Mouse (Mus musculus) intestine, postnatal 0 days (tissue): ENCODE measurements at regions not wholly inside any gene's neighbourhood (a gene's known extent, or its start where the extent isn't known, plus 50 kb on each side); places are given as distances from the start of the nearest gene placed in this dataset.
A peak's percentile ranks its signal among the peaks of the same experiment; 100 is the strongest.

Experiments
- ATAC-seq: fragments of 200-750 bp; cut with Nextera tagmentation; 2 replicates; pipeline ENCODE4 v1.8.0; 2017; ENCODE audit warnings: mild to moderate bottlenecking, moderate TSS enrichment, moderate library complexity
- H3K27ac ChIP-seq: fragments of 300-500 bp; sonication (generic); 2 replicates; pipeline ENCODE4 v1.5.1; 2014; ENCODE audit warnings: mild to moderate bottlenecking, low read depth, low read length, moderate library complexity
- H3K27me3 ChIP-seq: fragments of 300-500 bp; sonication (generic); replicated peaks from 2 replicates; pipeline ENCODE4 v1.6.1; 2014; ENCODE audit warnings: low read length, mixed read lengths; ENCODE audit not compliant: control insufficient read depth, insufficient read depth
- H3K36me3 ChIP-seq: fragments of 300-500 bp; sonication (generic); 2 replicates; pipeline ENCODE4 v1.6.1; 2014; ENCODE audit warnings: mild to moderate bottlenecking, moderate library complexity; ENCODE audit not compliant: control insufficient read depth, insufficient read depth
- H3K4me1 ChIP-seq: fragments of 300-500 bp; sonication (generic); replicated peaks from 2 replicates; pipeline ENCODE4 v1.6.1; 2014; ENCODE audit warnings: antibody characterized with exemption, low read length, mixed read lengths; ENCODE audit not compliant: control insufficient read depth, insufficient read depth
- H3K4me2 ChIP-seq: fragments of 300-500 bp; sonication (generic); replicated peaks from 2 replicates; pipeline ENCODE4 v1.6.1; 2014; ENCODE audit warnings: low read depth, mild to moderate bottlenecking, moderate library complexity
- H3K4me3 ChIP-seq: fragments of 300-500 bp; sonication (generic); 2 replicates; pipeline ENCODE4 v1.5.1; 2014; ENCODE audit warnings: low read depth, low read length
- H3K9ac ChIP-seq: fragments of 300-500 bp; sonication (generic); 2 replicates; pipeline ENCODE4 v1.6.1; 2014; ENCODE audit warnings: mild to moderate bottlenecking, low read depth, low read length
- H3K9me3 ChIP-seq: fragments of 300-500 bp; sonication (generic); 2 replicates; pipeline ENCODE4 v1.6.1; 2016; ENCODE audit warnings: mixed run types; ENCODE audit not compliant: control insufficient read depth
- CTCF ChIP-seq: sonication (generic); IDR thresholded peaks from 2 replicates; pipeline ENCODE4 v1.5.1; 2016; ENCODE audit warnings: low read depth, mild to moderate bottlenecking, control low read depth, antibody characterized with exemption, moderate library complexity
- WGBS: fragments of 180-500 bp; shearing (Covaris S2); extraction: QIAGEN DNeasy Blood & Tissue Kit; methylation state at CpG from one replicate; pipeline ENCODE4 v1.1.7; 2014; 5-methylcytosine and 5-hydroxymethylcytosine counted together

DNA sequence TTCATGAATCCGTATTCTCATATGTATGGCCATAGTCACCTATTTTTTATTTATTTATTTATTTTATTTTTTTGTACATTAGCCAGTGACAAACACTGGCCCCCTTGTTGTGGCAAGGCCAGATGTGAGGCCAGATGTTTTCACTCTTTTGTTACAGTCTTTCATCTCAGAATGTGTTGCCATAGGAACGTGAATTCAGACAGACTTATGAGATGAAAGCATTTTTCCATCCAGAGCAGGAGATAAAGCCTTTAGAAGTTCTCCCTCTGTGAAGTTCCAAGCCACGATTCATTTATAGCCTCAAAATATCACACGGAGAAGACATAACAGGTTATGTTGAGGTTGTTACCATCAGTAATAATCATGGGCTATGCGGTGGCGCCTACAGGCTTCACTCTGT is 220.9 kb downstream of the Arpp21 start:
- ATAC-seq: no peak
- H3K27me3 ChIP-seq: no peaks in the 10 kb centered on the region
- no peak for TF ChIP-seq CTCF
- H3K4me1 ChIP-seq: no peaks in the 10 kb centered on the region
- no peak overlapping the region for H3K4me2 ChIP-seq
- WGBS: 66% methylated on average over 6 of the region's 6 CpGs
- no peak overlapping the region for H3K9ac ChIP-seq
- H3K27ac ChIP-seq: no peak overlapping the region
- no peaks in the 10 kb centered on the region for H3K36me3 ChIP-seq
- no peaks in the 10 kb centered on the region for H3K9me3 ChIP-seq
- H3K4me3 ChIP-seq: no peak overlapping the region

DNA sequence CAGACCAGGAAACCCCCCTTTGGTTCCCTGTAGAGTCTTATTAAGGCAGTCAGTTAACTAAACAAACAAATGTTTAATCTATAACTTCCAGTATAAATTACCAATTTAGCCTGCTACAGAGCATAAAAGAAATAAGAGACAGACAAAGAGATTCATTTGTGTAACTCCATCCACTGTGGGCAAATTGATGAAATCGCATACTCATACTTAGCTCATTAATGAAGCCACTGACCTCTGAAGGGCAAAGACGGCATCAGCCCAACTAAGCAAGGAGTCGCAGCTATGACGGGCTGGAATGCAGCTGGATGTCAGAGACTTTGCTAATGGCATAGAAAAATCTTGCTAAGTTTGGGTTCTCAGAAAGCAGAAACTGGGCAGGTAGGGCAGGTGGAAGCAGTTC is 241.3 kb downstream of the Arpp21 start:
- H3K36me3 ChIP-seq: no peaks in the 10 kb centered on the region
- H3K4me2 ChIP-seq: no peak overlapping the region
- H3K27ac ChIP-seq: no peak overlapping the region
- no peak for ATAC-seq
- no peak for TF ChIP-seq CTCF
- no peaks in the 10 kb centered on the region for H3K9me3 ChIP-seq
- no peaks in the 10 kb centered on the region for H3K27me3 ChIP-seq
- H3K4me1 ChIP-seq: no peaks in the 10 kb centered on the region
- 73% methylated on average over 4 of the region's 4 CpGs for WGBS
- H3K9ac ChIP-seq: no peak overlapping the region
- H3K4me3 ChIP-seq: no peak overlapping the region

DNA sequence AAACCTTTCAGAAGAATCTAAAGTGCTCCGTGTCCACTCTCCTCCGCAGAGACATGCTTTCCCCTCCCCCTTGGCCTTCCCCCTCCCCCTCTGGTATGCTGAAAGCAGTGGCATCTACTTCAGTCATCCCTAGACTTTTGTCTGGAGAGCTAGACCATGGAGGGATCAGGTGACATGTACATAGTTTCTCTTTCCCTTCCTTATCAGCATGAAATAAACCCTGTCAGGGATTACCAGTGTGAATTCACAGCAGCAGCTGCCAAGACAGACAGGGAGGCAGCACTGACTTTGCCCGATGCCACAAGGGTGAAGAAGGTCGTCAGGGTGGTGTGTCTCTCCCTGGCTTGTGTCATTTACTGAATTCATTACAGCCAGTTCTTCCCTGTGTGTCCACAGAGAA is 241.9 kb downstream of the Arpp21 start:
- WGBS: 18% methylated on average over 4 of the region's 4 CpGs
- ATAC-seq: no peak
- no peaks in the 10 kb centered on the region for H3K27me3 ChIP-seq
- no peak for TF ChIP-seq CTCF
- no peaks in the 10 kb centered on the region for H3K4me1 ChIP-seq
- H3K4me2 ChIP-seq: no peak overlapping the region
- no peak overlapping the region for H3K27ac ChIP-seq
- H3K36me3 ChIP-seq: no peaks in the 10 kb centered on the region
- no peak overlapping the region for H3K4me3 ChIP-seq
- no peak overlapping the region for H3K9ac ChIP-seq
- no peaks in the 10 kb centered on the region for H3K9me3 ChIP-seq

DNA sequence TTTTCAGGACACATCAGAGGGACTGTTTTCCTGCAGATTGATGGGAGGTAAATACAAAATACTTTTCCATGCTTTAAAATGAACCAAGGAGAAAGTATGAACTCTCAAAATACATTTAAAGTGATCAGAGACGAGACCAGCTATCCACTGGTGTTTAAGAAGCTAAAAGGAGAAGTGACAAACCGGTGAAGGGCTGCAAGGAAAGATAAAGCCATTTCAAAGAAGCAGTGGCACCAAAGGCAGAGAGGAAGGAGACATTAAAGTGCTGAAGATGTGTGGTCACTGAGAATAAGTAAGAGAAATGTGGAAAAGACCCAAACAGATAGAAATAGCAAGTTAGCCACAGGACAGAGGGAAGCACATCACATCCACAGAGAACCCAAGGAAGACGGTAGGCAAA is 245.7 kb downstream of the Arpp21 start:
- no peak overlapping the region for H3K4me2 ChIP-seq
- H3K36me3 ChIP-seq: no peaks in the 10 kb centered on the region
- TF ChIP-seq CTCF: no peak
- H3K4me1 ChIP-seq: no peaks in the 10 kb centered on the region
- H3K9ac ChIP-seq: no peak overlapping the region
- H3K27ac ChIP-seq: no peak overlapping the region
- H3K27me3 ChIP-seq: no peaks in the 10 kb centered on the region
- H3K4me3 ChIP-seq: no peak overlapping the region
- H3K9me3 ChIP-seq: no peaks in the 10 kb centered on the region
- ATAC-seq: no peak
- WGBS: 83% methylated on average over 3 of the region's 3 CpGs

DNA sequence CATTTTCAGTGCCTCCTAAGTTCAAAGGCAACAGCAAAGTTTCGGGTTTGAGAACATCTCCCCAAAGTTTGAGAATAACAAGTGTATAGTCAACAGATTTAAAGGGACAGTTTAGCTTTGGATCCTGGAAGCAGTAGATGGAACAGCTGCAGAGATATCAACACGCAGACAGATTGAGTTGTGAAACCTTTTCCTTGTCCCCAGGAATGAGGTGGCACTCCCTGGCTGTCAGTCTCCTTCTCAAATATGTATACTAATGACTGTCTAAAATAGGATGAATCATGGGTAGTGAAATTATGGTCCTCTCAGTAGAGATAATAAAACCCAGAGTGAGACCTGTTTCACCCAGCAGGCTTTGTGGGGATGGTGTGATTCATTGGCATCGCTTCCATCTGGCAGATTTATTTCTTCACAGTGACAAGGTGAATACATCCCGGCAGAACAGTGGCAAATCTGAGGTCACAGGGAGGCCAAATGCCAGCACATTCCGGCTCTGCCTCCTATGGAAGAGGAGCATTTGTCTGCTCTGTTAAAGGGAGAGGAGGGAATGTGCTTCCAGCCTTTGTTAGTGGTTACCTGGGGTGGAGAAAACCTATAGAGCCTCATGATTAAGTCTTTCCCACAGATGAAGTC is 272.2 kb downstream of the Arpp21 start:
- no peak overlapping the region for H3K4me3 ChIP-seq
- H3K9ac ChIP-seq: no peak overlapping the region
- TF ChIP-seq CTCF: no peak
- no peak overlapping the region for H3K27ac ChIP-seq
- no peak for ATAC-seq
- H3K36me3 ChIP-seq: no peaks in the 10 kb centered on the region
- no peak overlapping the region for H3K4me2 ChIP-seq
- no peaks in the 10 kb centered on the region for H3K9me3 ChIP-seq
- WGBS: 29% methylated on average over 5 of the region's 5 CpGs
- no peaks in the 10 kb centered on the region for H3K27me3 ChIP-seq
- no peaks in the 10 kb centered on the region for H3K4me1 ChIP-seq

DNA sequence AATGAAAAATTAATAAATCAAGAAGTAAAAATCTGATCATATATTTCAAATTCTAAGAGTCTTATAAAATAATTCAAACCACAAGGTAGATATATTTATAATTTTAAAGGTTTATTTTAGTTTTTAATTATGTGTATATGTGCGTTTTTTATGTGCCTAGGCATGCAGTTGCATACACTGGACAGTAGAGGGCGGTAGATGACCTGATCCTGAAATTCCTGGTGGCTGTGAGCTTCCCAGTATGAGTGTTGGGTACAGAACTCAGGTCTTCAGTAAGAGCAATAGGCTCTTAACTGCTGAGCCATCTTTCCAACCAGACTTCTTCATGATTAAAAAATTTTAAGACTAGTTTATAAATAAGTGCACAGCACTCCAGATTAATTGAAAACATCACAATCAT is 267.7 kb upstream of the Stac start:
- H3K4me2 ChIP-seq: no peak overlapping the region
- no peaks in the 10 kb centered on the region for H3K4me1 ChIP-seq
- no peaks in the 10 kb centered on the region for H3K9me3 ChIP-seq
- H3K27me3 ChIP-seq: no peaks in the 10 kb centered on the region
- H3K4me3 ChIP-seq: no peak overlapping the region
- no peak for ATAC-seq
- H3K9ac ChIP-seq: no peak overlapping the region
- H3K36me3 ChIP-seq: no peaks in the 10 kb centered on the region
- WGBS: 39% methylated on average over 2 of the region's 2 CpGs
- no peak overlapping the region for H3K27ac ChIP-seq
- TF ChIP-seq CTCF: peak; percentile 58
